21 mouse cellular contexts compared by ENCODE assay signal in the genomic region with DNA sequence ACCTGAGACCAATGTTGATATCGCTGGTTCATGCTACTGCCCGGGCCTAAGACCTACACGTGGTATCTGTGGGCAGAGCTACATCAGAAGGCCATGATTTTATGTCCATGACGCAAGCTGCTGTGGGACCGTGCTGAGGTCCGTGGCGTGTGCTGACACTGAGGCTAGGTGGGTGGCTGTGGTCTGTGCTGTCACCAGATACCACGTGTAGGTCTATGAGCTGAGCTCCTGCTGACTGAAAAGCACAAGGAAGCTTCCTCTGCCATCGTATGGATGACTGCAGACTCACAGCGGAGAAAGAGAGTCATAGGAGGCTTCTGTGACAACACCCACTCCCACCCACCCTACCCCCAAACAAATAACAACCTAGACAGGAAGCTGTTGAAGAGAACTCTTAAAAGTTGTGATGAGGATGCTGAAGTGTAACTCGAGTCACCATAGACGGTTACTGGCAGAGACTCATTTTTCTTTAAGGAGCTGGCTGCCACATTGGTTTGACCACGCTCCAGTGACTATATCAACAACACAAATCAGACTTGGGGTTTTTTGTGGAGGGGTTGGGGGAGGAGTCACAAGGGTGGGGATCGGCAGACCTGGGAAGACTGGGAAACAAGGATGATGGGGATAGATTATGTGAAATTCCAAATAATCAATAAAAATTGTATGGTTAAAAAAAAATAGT.
"Had no signal": no experiment of that assay in that cellular context is flagged by ENCODE, and none has a peak within 500 bp of the region (broad histone marks: within the 10 kb centered on the region; RNA-seq: fewer than 3 reads in every experiment).

No protein-coding gene starts in this region.

- H3K4me2 ChIP-seq: lung, embryonic 15.5 days; midbrain, embryonic 11.5 days; midbrain, embryonic 13.5 days; midbrain, embryonic 15.5 days; neural tube, embryonic 13.5 days; neural tube, embryonic 15.5 days had no signal

- H3K9ac ChIP-seq: lung, embryonic 15.5 days; midbrain, embryonic 13.5 days; midbrain, embryonic 15.5 days; neural tube, embryonic 13.5 days; neural tube, embryonic 15.5 days had no signal

- H3K4me3 ChIP-seq: lung, embryonic 15.5 days; megakaryocyte, embryonic 14.5 days; midbrain, embryonic 13.5 days; midbrain, embryonic 15.5 days; myocyte; neural tube, embryonic 13.5 days; neural tube, embryonic 15.5 days had no signal

- H3K9me3 ChIP-seq: lung, embryonic 15.5 days; megakaryocyte, embryonic 14.5 days; midbrain, embryonic 13.5 days; midbrain, embryonic 15.5 days; neural tube, embryonic 13.5 days; neural tube, embryonic 15.5 days had no signal

- H3K36me3 ChIP-seq: lung, embryonic 15.5 days; midbrain, embryonic 13.5 days; midbrain, embryonic 15.5 days; neural tube, embryonic 13.5 days; neural tube, embryonic 15.5 days had no signal

- ATAC-seq: lung, postnatal 0 days; midbrain, embryonic 13.5 days; midbrain, embryonic 15.5 days had no signal

- H3K27me3 ChIP-seq: lung, embryonic 15.5 days; midbrain, embryonic 13.5 days; midbrain, embryonic 15.5 days; neural tube, embryonic 13.5 days; neural tube, embryonic 15.5 days had no signal

- DNase-seq: lung, adult 2 months; lung, postnatal 14 days; lung, postnatal 36 days; retina, postnatal 1 day; right cerebral cortex, adult 18-20 months; right cerebral cortex, postnatal 25 days; right cerebral cortex, postnatal 4 days; spleen, adult 18-20 months; thymus, adult 18-20 months; thymus, postnatal 14 days; thymus, postnatal 36 days had no signal

- H3K27ac ChIP-seq: lung, embryonic 15.5 days; macrophage; midbrain, embryonic 13.5 days; midbrain, embryonic 15.5 days; neural tube, embryonic 13.5 days; neural tube, embryonic 15.5 days had no signal

- H3K4me1 ChIP-seq: lung, embryonic 15.5 days; midbrain, embryonic 13.5 days; midbrain, embryonic 15.5 days; neural tube, embryonic 13.5 days; neural tube, embryonic 15.5 days had no signal
